Mouse (Mus musculus) adrenal gland, adult 8-10 months (tissue): Measurements from ENCODE around the gene Cmip. TPM values are rescaled to one million over a fixed set of nuclear protein-coding genes. Genes with fewer than 3 reads are reported as not detected.

Experiments used
- DNase-seq: peaks from one replicate; pipeline ENCODE4 v3.0.0; 2022
- total RNA-seq, 4 experiments: library from RNA; stranded (reverse); gene quantifications; 2 replicates each; pipeline ENCODE4 v1.2.4; 2022

Gene Cmip
- total RNA-seq, 4 experiments from 2014 or later = 134 to 141 (median 137) TPM

DNA sequence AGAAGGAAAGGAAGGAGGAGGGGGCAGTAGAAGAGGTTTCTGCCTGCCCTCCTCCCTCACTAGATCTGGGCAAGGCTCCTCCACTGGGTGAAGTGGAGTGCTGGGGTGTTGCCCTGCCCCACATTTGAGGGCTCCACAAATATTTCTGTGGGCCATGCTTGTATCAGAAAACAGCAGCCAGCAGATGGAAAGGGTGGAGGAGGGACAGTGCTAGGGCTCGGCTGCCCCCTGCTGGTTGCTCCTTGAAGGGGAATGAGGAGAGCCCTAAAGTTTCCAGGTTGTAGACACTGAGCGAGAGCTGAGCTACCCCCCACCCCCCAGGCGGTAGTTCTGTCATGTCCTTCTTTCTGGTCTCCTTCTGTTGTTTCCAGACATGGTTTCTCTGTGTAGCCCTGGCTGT is 214.3 kb downstream of the Cmip start:
- no peak for DNase-seq

DNA sequence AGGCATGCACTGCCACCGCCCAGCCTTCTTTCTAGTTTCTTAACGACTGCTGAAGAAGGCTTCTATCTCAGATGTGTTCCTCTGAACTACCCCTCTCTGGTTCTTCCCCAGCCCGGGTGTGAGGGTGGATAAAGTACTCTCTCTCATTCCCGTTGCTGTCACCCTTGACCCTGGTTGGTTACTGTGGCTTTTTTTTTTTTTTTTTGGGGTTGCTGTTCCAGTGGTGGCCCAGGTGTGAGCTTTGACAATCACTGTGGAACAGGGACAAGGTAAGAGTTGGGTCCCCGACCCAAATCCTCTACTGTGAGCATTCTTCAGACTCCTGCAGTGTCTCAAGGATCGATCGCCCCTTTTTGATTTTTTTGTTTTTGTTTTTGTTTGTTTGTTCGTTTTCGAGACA is 214.8 kb downstream of the Cmip start:
- DNase-seq = no peak

DNA sequence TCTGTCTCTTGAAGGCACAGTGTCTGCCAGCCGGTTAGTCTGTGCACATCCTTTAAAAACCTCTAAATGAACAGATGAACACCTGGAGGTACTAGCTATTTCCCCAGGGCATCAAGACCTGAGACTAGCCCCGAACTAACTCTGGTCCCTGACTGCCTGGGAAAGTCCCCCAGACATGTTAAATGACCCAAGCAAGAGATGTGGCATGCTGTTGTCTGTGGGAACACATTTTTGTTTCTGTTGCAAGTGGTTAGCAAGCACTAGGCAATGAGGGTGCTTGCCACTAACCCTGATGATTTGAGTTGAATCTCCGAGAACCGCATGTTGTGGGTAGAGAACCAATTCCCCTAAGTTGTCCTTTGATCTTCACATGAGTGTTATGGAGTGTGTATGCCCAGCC is 215.5 kb downstream of the Cmip start:
- no peak for DNase-seq

- peak; percentile 81 for DNase-seq
These were observed 218.1 kb downstream of the Cmip start for GRCm38 (mm10) chr8:117474944-117475343.

DNA sequence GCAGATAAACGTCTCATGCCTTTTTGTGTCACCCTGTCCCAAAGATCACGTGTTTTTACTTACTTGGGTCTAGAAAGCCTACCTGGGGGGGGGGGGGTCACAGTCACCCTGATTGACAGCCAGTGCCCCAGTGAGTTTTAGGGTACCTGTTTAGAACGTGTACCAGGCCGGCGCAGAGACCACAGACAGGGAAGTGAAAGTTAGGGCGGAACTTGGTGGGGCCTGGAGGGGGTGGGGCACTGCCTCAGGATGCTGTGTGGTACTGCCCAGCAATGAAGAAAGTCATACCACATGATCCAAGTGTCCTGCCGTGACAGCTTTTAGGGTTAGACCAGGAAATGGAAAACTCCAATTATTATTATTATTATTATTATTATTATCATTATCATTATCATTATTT is 219.0 kb downstream of the Cmip start:
- DNase-seq = no peak

GRCm38 (mm10) chr8:117478082-117478481 is 221.2 kb downstream of the Cmip start:
- no peak for DNase-seq

- DNase-seq = no peak
These were observed 223.1 kb downstream of the Cmip start for GRCm38 (mm10) chr8:117479996-117480395.

GRCm38 (mm10) chr8:117480516-117480915 is 223.7 kb downstream of the Cmip start:
- DNase-seq = no peak

DNA sequence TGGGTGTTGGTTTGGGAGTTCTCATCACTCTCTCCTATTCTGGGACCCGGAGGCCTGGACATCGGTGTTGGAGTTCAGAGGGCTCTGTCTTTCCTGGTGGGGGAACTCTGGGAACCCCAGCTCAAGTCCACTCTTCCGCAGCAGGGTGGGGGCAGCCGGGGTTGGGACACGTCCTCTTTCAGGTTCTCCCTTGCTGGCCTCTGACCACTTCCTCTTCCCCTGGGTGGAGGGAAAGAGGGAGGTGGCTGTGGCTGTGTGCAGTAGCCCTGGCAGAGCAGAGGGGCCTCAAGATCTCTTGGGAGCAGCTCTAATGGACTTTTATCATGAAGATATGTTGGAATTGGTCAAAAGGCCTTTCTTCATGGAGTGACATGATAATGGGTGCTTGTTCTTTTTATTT is 225.0 kb downstream of the Cmip start:
- DNase-seq = no peak

DNA sequence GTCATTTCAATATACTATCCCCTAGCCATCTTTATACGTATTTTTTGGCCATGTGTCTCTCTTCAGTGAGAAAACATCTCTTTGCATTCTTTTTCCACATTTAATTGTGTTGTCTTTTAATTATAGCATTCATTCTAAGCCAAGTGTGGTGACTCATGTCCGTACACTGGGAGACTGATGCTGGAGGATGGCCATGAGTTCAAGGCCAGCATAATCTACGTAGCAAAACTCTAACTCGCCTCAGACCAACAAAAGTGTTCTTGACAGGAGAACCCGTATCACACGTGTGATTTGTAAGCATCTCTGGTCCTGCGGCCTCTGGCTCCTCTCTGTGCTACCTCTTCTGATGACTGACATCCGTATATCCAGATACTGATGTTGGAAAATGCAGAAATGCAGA is 227.9 kb downstream of the Cmip start:
- peak; percentile 26 for DNase-seq

DNA sequence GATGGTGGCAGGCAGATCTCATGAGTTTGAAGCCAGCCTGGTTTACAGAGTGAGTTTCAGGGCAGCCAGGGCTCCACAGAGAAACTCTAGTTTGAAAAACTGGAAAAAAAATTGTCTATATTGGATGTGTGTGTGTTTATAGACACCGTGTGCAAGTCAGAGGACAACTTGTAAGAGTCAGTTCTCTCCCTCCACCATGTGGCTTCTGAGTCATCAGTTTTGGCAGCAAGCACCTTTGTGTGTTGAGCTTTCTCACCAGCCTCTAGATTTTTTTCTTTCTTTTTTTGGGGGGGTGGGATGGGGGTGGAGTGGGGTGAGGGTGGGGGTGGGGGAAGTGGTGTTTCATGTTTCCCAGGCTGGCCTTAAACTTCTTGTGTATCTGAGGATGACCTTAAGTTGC is 228.5 kb downstream of the Cmip start:
- no peak for DNase-seq

DNA sequence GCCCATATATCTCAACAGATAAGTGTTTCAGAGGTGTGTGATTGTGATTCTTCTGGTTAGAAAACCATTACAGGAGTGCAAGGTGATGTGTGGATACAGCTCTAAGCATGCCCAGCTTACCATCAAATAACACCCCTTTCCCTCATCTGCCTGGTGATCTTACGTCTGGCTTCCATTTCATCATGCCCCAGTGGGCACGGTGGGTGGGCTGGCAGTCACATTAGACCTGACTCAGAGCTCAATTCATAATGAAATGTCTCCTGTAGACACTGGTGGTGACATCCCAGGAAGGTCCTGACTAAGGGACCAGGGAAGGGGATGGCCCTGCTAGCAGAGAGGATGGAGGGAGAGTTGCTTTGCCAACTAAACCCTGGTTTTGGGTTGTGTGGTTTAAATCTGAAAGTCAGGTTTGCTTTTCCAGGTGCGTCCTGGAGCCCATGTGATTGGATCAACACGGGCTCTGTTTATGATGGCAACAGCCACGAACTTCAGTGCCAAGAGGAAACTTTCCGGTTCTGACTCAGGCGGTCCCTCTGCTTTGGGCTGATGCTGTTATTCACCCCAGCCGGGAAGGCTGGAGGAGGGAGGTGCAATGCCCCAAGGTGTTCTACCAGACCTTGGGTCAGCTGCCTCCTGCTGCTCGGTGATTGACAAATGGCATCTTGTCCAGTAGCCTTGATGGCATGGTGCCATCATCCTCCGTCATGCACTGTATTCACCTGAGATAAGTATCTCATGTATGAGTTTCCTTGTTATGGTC is 231.6 kb downstream of the Cmip start:
- DNase-seq = no peak

DNA sequence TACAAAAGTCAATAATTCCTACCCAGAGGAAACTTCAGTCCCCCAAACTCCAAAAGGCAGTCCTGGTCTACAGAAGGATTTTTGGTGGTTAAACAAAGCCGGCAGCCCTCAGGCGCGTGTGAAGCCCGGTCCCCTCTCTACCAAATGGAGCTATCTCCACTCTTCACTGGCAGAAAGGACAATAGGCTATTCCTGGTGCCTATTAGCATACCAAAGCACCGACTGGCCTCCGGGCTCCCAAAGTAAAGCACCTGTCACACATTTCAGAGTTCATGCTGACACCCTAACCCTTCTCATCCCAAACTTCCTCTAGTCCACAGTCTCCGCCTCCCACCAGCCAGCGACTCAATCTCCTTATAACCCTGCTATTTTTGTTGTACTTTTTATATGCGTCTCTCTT is 236.7 kb downstream of the Cmip start:
- no peak for DNase-seq

DNA sequence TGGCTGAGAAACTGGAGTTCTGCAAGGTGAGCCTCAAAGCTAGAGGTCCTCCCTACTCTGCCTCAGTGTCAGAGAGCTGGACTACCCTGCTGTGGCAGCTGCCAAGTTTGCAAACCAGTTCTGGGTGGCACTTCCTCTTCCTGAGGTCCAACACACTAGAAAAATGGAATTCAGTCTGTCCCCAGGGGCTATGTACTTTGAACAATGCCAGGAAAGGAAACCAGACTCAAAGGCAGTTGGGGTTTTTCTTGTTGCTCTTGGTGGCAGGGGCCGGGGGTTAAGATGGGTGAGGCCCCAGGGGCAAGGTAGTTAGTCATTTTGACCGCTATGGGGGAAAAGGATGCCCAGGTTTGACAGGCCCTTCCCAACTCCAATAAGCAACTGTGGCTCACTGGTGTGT is 238.0 kb downstream of the Cmip start:
- DNase-seq = no peak

- peak; percentile 14 for DNase-seq
These were observed 241.5 kb downstream of the Cmip start, which contains the start of gene Plcg2 for GRCm38 (mm10) chr8:117498179-117498914. Plcg2 (plus strand) TSS chr8:117498291.

DNA sequence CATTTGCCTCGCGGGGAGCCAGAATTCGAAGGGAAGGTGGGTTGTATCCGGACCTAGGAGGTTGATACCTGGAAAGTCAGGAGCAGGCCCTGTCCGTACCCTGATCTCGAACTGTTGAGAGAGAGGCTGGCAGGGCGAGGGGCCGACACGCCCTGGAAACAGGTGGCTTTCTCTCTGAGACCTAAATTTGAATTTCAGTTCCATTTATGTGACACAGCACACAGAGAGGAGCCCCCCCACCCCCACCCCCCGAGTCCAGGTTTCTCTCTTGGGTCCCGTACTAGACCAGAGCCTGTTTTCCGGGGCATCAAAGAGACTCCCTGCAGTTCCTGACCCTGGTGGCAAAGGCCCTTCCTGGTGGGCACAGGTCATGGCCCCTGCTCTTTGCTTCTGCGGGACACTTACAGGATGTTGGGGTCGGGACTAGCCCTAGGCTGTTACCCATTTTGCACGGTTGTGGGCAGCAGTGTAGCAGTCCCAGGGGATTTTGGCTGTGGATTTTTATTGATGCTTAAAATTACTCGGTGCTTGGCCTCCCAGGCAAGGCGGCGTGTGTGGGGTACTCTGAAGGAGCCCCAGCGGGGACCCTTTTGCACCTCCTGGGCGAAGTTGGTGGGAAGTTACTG is 242.2 kb downstream of the Cmip start:
- DNase-seq = no peak

DNA sequence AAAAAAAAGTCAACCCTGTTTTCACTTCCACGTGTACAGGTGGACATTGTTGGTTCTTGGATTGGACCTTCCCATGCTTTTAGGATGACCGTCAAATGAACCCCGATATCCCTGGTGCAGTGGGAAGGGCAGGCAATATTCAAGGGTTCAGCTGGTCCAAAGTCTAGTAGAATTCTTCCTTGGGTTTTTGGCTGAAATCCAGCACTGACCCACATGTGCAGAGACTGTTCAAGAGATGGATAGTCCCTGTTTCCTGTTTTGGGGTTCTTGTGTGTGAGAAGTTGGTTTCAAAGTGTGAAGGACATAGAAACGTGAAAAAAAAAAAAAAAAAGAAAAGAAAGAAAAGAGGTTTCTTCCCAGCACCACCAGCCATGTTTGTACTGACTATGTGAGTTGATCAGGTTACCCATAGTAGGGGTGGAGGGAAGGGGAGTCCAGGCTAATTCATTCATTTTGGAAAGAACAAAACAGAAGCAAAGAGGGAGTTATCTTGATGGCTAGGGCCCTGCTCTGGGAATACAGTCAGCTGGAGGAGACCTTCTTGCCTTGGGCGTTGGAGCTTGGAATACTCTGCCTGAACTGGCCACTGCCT is 243.5 kb downstream of the Cmip start:
- no peak for DNase-seq

DNA sequence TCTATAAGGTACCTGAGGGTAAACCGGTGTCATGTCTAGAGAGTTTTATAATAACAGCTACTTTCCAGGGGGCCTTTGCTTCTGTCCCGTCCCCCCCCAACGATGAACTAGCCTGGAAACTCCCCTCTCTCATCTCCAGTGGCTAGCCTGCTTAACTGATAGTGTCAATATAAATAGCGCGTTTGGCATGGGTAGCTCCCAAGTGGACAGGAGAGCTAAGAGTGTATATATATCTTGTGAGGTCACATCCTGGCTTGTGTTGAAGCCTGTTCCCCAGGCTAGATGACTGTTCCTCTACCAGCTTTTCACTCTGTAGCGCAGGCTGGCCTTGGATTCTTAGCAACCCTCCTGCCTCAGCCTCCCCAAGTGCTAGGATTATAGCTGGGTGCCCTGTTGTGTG is 244.5 kb downstream of the Cmip start:
- no peak for DNase-seq

DNA sequence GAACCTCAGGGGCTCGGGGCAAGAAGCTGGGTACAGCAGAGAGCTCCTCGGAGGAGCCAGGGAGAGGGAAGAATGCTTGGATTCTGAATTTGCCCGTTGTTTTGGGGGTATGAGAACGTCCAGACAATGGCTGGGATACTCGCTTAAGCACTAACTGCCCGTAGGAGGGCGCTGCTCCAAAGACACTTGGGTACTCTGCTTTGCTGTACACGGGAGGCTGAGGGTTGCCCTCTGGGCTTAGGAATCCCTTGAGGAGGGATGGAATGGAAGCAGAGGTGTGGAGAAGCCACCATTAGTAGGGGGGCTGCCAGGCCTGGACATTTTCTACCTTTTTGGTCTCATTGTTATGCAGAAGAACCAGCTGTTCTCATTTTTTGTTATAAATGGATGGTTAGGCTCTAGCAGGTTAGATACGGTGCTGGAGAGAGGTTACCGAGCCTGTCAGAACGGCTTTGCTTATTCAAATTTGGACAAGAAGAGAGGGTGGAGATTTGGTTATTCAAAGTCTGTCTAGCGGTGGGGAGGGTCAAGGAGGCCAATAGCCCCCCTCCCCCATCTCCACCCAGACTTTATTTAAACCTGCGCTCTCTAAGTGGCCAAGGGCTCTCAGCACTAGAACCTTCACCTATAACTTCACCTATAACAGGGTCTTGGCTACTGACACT is 246.7 kb downstream of the Cmip start:
- DNase-seq = no peak

- DNase-seq = no peak
These were observed 250.8 kb downstream of the Cmip start for GRCm38 (mm10) chr8:117507703-117508102.
